Mouse (Mus musculus) bone marrow, adult 2 months (tissue): ENCODE data around the gene Gas2l3.

Experiments used
- CTCF ChIP-seq: fragments of 200-500 bp; IDR thresholded peaks from 2 replicates; pipeline ENCODE4 v1.5.1; 2011; ENCODE audit warnings: low read length, control low read depth; ENCODE audit not compliant: control insufficient read depth, insufficient read depth
- POLR2A ChIP-seq: fragments of 200-500 bp; IDR thresholded peaks from 2 replicates; pipeline ENCODE4 v1.6.1; 2011; ENCODE audit warnings: low read depth, mild to moderate bottlenecking, control low read depth, low read length, borderline replicate concordance; ENCODE audit not compliant: control insufficient read depth

- TF ChIP-seq CTCF (no peak), POLR2A (no peak)
These were observed 15.0 kb upstream of the Gas2l3 start for GRCm38 (mm10) chr10:89458770-89459169.
